Mouse (Mus musculus): ENCODE data around the gene Zfp358. TPM values are rescaled to one million over a fixed set of nuclear protein-coding genes. Genes with fewer than 3 reads are reported as not detected.

The Zfp358 gene
- polyA plus RNA-seq, 1 experiment: 5.8 TPM

DNA sequence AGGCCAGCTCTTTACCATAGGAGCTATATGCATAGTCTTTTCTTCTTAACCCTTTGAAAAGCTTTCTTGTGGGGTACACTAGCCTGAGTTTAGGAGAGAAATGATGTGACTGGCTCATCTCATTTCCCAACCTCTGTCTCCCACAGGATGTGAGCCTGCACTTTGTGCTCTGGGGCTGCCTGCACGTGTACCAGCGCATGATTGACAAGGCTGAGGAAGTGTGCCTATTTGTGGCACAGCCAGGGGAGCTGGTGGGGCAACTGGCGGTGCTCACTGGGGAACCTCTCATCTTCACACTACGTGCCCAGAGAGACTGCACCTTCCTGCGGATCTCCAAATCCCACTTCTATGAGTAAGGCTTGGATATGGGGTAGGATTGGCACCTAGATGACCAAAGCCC, 37.9 kb downstream of the Zfp358 start:
- 62% methylated on average over 5 of the region's 5 CpGs for WGBS
- no peak overlapping the region for H3K4me3 ChIP-seq (replicated peaks; ENCODE audit: control insufficient read depth, low read depth, low read length)
- H3K27ac ChIP-seq (ENCODE audit: control insufficient read depth, insufficient read depth, low read depth, low read length, poor library complexity): no peak overlapping the region
- H3K4me1 ChIP-seq (ENCODE audit: control insufficient read depth, insufficient read depth, low read length): no peaks in the 10 kb centered on the region
- TF ChIP-seq CTCF (IDR thresholded peaks at IDR 0.05; ENCODE audit: control insufficient read depth, insufficient read depth, low read length): no peak
- no peak for TF ChIP-seq POLR2A (IDR thresholded peaks at IDR 0.05; ENCODE audit: borderline replicate concordance, control insufficient read depth, low read depth, low read length)

- 92% methylated on average over 18 of the region's 18 CpGs for WGBS
- no peak overlapping the region for H3K27ac ChIP-seq (ENCODE audit: control insufficient read depth, insufficient read depth, low read depth, low read length, poor library complexity)
- TF ChIP-seq CTCF (IDR thresholded peaks at IDR 0.05; ENCODE audit: control insufficient read depth, insufficient read depth, low read length) (no peak), POLR2A (IDR thresholded peaks at IDR 0.05; ENCODE audit: borderline replicate concordance, control insufficient read depth, low read depth, low read length) (no peak)
- H3K4me1 ChIP-seq (ENCODE audit: control insufficient read depth, insufficient read depth, low read length): no peaks in the 10 kb centered on the region
- H3K4me3 ChIP-seq (replicated peaks; ENCODE audit: control insufficient read depth, low read depth, low read length): no peak overlapping the region
Measured at GRCm38 (mm10) chr8:3531936-3532335, 39.0 kb downstream of the Zfp358 start.

GRCm38 (mm10) chr8:3536053-3536841, 43.3 kb downstream of the Zfp358 start:
- H3K27ac ChIP-seq (ENCODE audit: control insufficient read depth, insufficient read depth, low read depth, low read length, poor library complexity): no peak overlapping the region
- WGBS: 66% methylated on average over 15 of the region's 15 CpGs
- H3K4me1 ChIP-seq (ENCODE audit: control insufficient read depth, insufficient read depth, low read length): no peaks in the 10 kb centered on the region
- TF ChIP-seq CTCF (IDR thresholded peaks at IDR 0.05; ENCODE audit: control insufficient read depth, insufficient read depth, low read length) (no peak), POLR2A (IDR thresholded peaks at IDR 0.05; ENCODE audit: borderline replicate concordance, control insufficient read depth, low read depth, low read length) (no peak)
- H3K4me3 ChIP-seq (replicated peaks; ENCODE audit: control insufficient read depth, low read depth, low read length): no peak overlapping the region

GRCm38 (mm10) chr8:3536940-3537339, 44.0 kb downstream of the Zfp358 start:
- Histone ChIP-seq H3K4me1 (ENCODE audit: control insufficient read depth, insufficient read depth, low read length) (no peaks in the 10 kb centered on the region), H3K27ac (ENCODE audit: control insufficient read depth, insufficient read depth, low read depth, low read length, poor library complexity) (no peak overlapping the region), H3K4me3 (replicated peaks; ENCODE audit: control insufficient read depth, low read depth, low read length) (no peak overlapping the region)
- WGBS: 97% methylated on average over 9 of the region's 9 CpGs
- no peak for TF ChIP-seq CTCF (IDR thresholded peaks at IDR 0.05; ENCODE audit: control insufficient read depth, insufficient read depth, low read length)
- TF ChIP-seq POLR2A (IDR thresholded peaks at IDR 0.05; ENCODE audit: borderline replicate concordance, control insufficient read depth, low read depth, low read length): no peak

DNA sequence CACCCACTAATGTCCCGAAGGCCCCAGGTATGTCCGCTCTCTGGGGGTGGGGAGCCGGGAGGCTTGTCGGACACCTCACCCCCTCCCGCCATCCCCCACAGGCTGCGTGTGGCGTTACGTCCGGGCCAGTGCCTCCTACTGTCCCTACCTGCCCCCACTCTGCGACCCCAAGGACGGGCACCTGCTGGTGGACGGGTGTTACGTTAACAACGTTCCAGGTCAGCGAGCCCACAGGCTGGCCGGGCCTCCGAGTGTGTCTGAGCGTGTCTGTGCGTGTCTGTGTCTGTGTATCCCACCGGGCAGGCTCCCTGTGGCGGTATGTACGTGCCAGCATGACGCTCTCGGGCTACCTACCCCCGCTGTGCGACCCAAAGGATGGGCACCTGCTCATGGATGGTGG, 44.7 kb downstream of the Zfp358 start:
- WGBS: 96% methylated on average over 26 of the region's 26 CpGs
- no peaks in the 10 kb centered on the region for H3K4me1 ChIP-seq (ENCODE audit: control insufficient read depth, insufficient read depth, low read length)
- TF ChIP-seq CTCF (IDR thresholded peaks at IDR 0.05; ENCODE audit: control insufficient read depth, insufficient read depth, low read length) (no peak), POLR2A (IDR thresholded peaks at IDR 0.05; ENCODE audit: borderline replicate concordance, control insufficient read depth, low read depth, low read length) (no peak)
- no peak overlapping the region for H3K4me3 ChIP-seq (replicated peaks; ENCODE audit: control insufficient read depth, low read depth, low read length)
- H3K27ac ChIP-seq (ENCODE audit: control insufficient read depth, insufficient read depth, low read depth, low read length, poor library complexity): no peak overlapping the region

- TF ChIP-seq POLR2A (IDR thresholded peaks at IDR 0.05; ENCODE audit: borderline replicate concordance, control insufficient read depth, low read depth, low read length): no peak
- no peak for TF ChIP-seq CTCF (IDR thresholded peaks at IDR 0.05; ENCODE audit: control insufficient read depth, insufficient read depth, low read length)
- Histone ChIP-seq H3K4me1 (ENCODE audit: control insufficient read depth, insufficient read depth, low read length) (no peaks in the 10 kb centered on the region), H3K27ac (ENCODE audit: control insufficient read depth, insufficient read depth, low read depth, low read length, poor library complexity) (no peak overlapping the region), H3K4me3 (replicated peaks; ENCODE audit: control insufficient read depth, low read depth, low read length) (no peak overlapping the region)
- 85% methylated on average over 7 of the region's 7 CpGs for WGBS
Measured at GRCm38 (mm10) chr8:3539146-3539545, 46.2 kb downstream of the Zfp358 start.

DNA sequence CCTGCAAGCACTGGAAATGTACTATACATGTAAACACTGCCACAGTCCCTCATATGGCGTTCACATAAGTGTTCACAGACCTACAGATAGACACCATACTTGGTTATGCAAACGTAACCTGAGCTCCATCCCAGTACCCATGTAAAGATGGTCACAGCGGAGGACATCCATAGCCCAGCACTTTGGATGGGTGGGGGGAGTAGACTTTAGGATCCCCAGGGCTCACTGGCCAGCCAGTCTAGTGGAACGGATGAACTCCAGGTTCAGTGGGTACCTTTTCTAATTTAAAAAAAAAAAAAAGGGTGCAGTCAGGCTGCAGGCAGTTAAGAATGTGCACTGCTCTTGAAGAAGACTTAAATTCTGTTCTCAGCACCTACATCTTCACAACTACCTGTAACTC, 47.1 kb downstream of the Zfp358 start:
- 90% methylated on average over 4 of the region's 4 CpGs for WGBS
- no peak overlapping the region for H3K4me3 ChIP-seq (replicated peaks; ENCODE audit: control insufficient read depth, low read depth, low read length)
- no peaks in the 10 kb centered on the region for H3K4me1 ChIP-seq (ENCODE audit: control insufficient read depth, insufficient read depth, low read length)
- H3K27ac ChIP-seq (ENCODE audit: control insufficient read depth, insufficient read depth, low read depth, low read length, poor library complexity): no peak overlapping the region
- TF ChIP-seq CTCF (IDR thresholded peaks at IDR 0.05; ENCODE audit: control insufficient read depth, insufficient read depth, low read length) (no peak), POLR2A (IDR thresholded peaks at IDR 0.05; ENCODE audit: borderline replicate concordance, control insufficient read depth, low read depth, low read length) (no peak)

DNA sequence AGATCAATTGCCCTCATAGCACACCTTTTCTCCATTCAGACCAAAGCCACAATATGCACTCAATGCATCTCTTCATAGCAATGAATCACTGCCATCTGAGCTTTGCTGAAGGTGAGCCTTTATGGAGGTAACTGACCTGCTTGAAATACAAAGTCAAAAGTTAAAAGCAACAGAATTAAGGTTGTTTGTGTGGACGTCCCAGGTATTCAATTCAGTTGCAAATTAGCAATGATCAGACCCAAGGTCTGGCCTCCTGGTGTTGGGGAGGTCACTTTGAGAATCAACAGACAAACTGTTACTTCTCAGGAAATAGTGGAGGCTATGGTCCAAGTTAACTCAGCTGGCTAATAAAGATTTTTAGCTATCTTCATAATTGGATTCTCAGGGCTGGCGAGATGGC, 53.6 kb downstream of the Zfp358 start:
- H3K4me1 ChIP-seq (ENCODE audit: control insufficient read depth, insufficient read depth, low read length): no peaks in the 10 kb centered on the region
- TF ChIP-seq POLR2A (IDR thresholded peaks at IDR 0.05; ENCODE audit: borderline replicate concordance, control insufficient read depth, low read depth, low read length) (no peak), CTCF (IDR thresholded peaks at IDR 0.05; ENCODE audit: control insufficient read depth, insufficient read depth, low read length) (no peak)
- 90% methylated on average over 2 of the region's 2 CpGs for WGBS
- H3K27ac ChIP-seq (ENCODE audit: control insufficient read depth, insufficient read depth, low read depth, low read length, poor library complexity): no peak overlapping the region
- no peak overlapping the region for H3K4me3 ChIP-seq (replicated peaks; ENCODE audit: control insufficient read depth, low read depth, low read length)

Other genes starting within 250 kb of the Zfp358 start
- gene Insr, start 213.5 kb upstream of the Zfp358 start, polyA plus RNA-seq (2011; ENCODE audit: insufficient read depth, insufficient read length, low replicate concordance, missing spikeins): 7.3 and 24.6 TPM in 2 replicates
- 14.8 and 30.1 TPM in 2 replicates for gene A430078G23Rik, start 139.7 kb upstream of the Zfp358 start, polyA plus RNA-seq (2011; ENCODE audit: insufficient read depth, insufficient read length, low replicate concordance, missing spikeins)
- gene Arhgef18, start 100.1 kb upstream of the Zfp358 start, polyA plus RNA-seq (2011; ENCODE audit: insufficient read depth, insufficient read length, low replicate concordance, missing spikeins): 15.2 and 34.7 TPM in 2 replicates
- 1.7 and 2.6 TPM in 2 replicates for gene Pex11g, start 25.5 kb upstream of the Zfp358 start, polyA plus RNA-seq (2011; ENCODE audit: insufficient read depth, insufficient read length, low replicate concordance, missing spikeins)
- gene Tex45, start 22.3 kb upstream of the Zfp358 start, polyA plus RNA-seq (2011; ENCODE audit: insufficient read depth, insufficient read length, low replicate concordance, missing spikeins): 1.00 TPM in 1 of 2 replicates, not detected in the other
- 97.4 and 154 TPM in 2 replicates for gene Mcoln1, start 7.3 kb downstream of the Zfp358 start, polyA plus RNA-seq (2011; ENCODE audit: insufficient read depth, insufficient read length, low replicate concordance, missing spikeins)
- gene Pnpla6, start 22.2 kb downstream of the Zfp358 start, polyA plus RNA-seq (2011; ENCODE audit: insufficient read depth, insufficient read length, low replicate concordance, missing spikeins): 36.3 and 52.7 TPM in 2 replicates
- not detected in 2 replicates for gene C330021F23Rik, start 74.9 kb downstream of the Zfp358 start, polyA plus RNA-seq (2011; ENCODE audit: insufficient read depth, insufficient read length, low replicate concordance, missing spikeins)
- 1.1 and 4.1 TPM in 2 replicates for gene Camsap3, start 94.2 kb downstream of the Zfp358 start, polyA plus RNA-seq (2011; ENCODE audit: insufficient read depth, insufficient read length, low replicate concordance, missing spikeins)
- 22.4 and 40.3 TPM in 2 replicates for gene Xab2, start 128.2 kb downstream of the Zfp358 start, polyA plus RNA-seq (2011; ENCODE audit: insufficient read depth, insufficient read length, low replicate concordance, missing spikeins)
- 162 and 227 TPM in 2 replicates for gene Pet100, start 128.4 kb downstream of the Zfp358 start, polyA plus RNA-seq (2011; ENCODE audit: insufficient read depth, insufficient read length, low replicate concordance, missing spikeins)
- not detected in 2 replicates for gene Pcp2, start 132.4 kb downstream of the Zfp358 start, polyA plus RNA-seq (2011; ENCODE audit: insufficient read depth, insufficient read length, low replicate concordance, missing spikeins)
- gene Stxbp2, start 137.8 kb downstream of the Zfp358 start, polyA plus RNA-seq (2011; ENCODE audit: insufficient read depth, insufficient read length, low replicate concordance, missing spikeins): 229 and 373 TPM in 2 replicates
- gene Retn, start 162.6 kb downstream of the Zfp358 start, polyA plus RNA-seq (2011; ENCODE audit: insufficient read depth, insufficient read length, low replicate concordance, missing spikeins): 3.0 TPM in 1 of 2 replicates, not detected in the other
- gene Mcemp1, start 172.6 kb downstream of the Zfp358 start, polyA plus RNA-seq (2011; ENCODE audit: insufficient read depth, insufficient read length, low replicate concordance, missing spikeins): 38.3 and 142 TPM in 2 replicates
- gene Fcor, start 179.2 kb downstream of the Zfp358 start, polyA plus RNA-seq (2011; ENCODE audit: insufficient read depth, insufficient read length, low replicate concordance, missing spikeins): 10.9 TPM in 1 of 2 replicates, not detected in the other
- 7.7 and 10.0 TPM in 2 replicates for gene Trappc5, start 183.2 kb downstream of the Zfp358 start, polyA plus RNA-seq (2011; ENCODE audit: insufficient read depth, insufficient read length, low replicate concordance, missing spikeins)
- 16.8 and 37.3 TPM in 2 replicates for gene Fcer2a, start 201.0 kb downstream of the Zfp358 start, polyA plus RNA-seq (2011; ENCODE audit: insufficient read depth, insufficient read length, low replicate concordance, missing spikeins)
- gene Clec4g, start 227.5 kb downstream of the Zfp358 start, polyA plus RNA-seq (2011; ENCODE audit: insufficient read depth, insufficient read length, low replicate concordance, missing spikeins): not detected in 2 replicates